Mouse (Mus musculus) limb, embryonic 15.5 days (tissue): ENCODE data around the gene Sirt4. TPM values are rescaled to one million over a fixed set of nuclear protein-coding genes. Genes with fewer than 3 reads are reported as not detected.

Experiments
- ATAC-seq: fragments of 200-750 bp; cut with Nextera tagmentation; 2 replicates; pipeline ENCODE4 v1.8.0; 2017; ENCODE audit warnings: low read depth, moderate TSS enrichment; ENCODE audit not compliant: insufficient number of reproducible peaks, low FRiP score, low TSS enrichment
- H3K27ac ChIP-seq: fragments of 300-500 bp; sonication (generic); 2 replicates; pipeline ENCODE4 v1.5.1; 2015; ENCODE audit warnings: moderate library complexity, mild to moderate bottlenecking, inconsistent platforms
- H3K27me3 ChIP-seq: fragments of 300-500 bp; sonication (generic); 2 replicates; pipeline ENCODE4 v1.6.1; 2015; ENCODE audit warnings: inconsistent platforms
- H3K36me3 ChIP-seq: fragments of 300-500 bp; sonication (generic); 2 replicates; pipeline ENCODE4 v1.6.1; 2015; ENCODE audit warnings: inconsistent platforms
- H3K4me1 ChIP-seq: fragments of 300-500 bp; sonication (generic); 2 replicates; pipeline ENCODE4 v1.6.1; 2015; ENCODE audit warnings: inconsistent platforms
- H3K4me2 ChIP-seq: fragments of 300-500 bp; sonication (generic); 2 replicates; pipeline ENCODE4 v1.6.1; 2015; ENCODE audit warnings: mild to moderate bottlenecking, inconsistent platforms
- H3K4me3 ChIP-seq: fragments of 300-500 bp; sonication (generic); 2 replicates; pipeline ENCODE4 v1.5.1; 2015; ENCODE audit warnings: mild to moderate bottlenecking, inconsistent platforms
- H3K9ac ChIP-seq: fragments of 300-500 bp; sonication (generic); 2 replicates; pipeline ENCODE4 v1.6.1; 2015; ENCODE audit warnings: inconsistent platforms
- H3K9me3 ChIP-seq: fragments of 300-500 bp; sonication (generic); 2 replicates; pipeline ENCODE4 v1.6.1; 2016; ENCODE audit warnings: inconsistent platforms
- WGBS: fragments of 180-500 bp; shearing (Covaris S2); methylation state at CpG from one replicate; pipeline ENCODE4 v1.1.7; 2015; 5-methylcytosine and 5-hydroxymethylcytosine counted together
- polyA plus RNA-seq: library from polyadenylated mRNA; unstranded; fragments of >200 nt; fragmentation: Nextera tagmentation; extraction: Ambion mirVana; gene quantifications from 2 replicates; pipeline ENCODE4 v1.2.1, GENCODE M21; 2015

The Sirt4 gene
- polyA plus RNA-seq, 1 experiment from 2014 or later, result 26.5 TPM

DNA sequence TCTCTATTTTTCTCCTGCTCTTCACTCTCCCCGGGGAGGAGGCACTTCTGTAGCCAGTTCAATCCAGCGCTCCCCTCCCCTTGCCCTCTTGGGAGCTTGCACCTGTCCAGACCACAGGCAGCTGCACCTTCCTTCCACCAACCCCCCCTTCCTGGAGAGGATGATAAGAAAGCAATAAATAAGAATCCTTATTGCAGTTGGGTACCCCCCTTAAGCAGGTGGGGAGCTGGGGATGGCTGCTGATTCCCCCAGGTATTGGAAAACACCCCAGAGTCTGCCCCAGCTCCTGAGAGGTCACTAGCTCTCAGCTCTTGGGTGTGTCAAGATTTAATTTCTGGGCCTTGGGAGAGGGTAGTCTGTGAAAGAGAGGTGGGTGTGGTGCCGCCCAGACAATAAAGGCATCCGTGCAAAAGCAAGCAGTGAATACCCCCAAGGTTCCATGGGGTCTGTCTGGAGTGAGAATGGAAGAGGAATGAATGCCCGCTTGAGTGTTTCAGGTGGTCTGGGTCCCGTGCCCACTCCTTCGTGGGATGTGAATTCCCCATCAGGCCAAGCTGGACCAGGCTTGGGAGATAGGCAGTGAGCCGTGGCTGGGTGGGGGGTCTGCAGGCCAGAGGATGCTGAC is 48.7 kb downstream of the Sirt4 start:
- Histone ChIP-seq H3K4me3 (peak overlapping the region; percentile 36), H3K4me2 (peak overlapping the region; percentile 64), H3K4me1 (peaks cover 59% of the 10 kb centered on the region), H3K27me3 (no peaks in the 10 kb centered on the region), H3K27ac (peak overlapping the region; percentile 84), H3K9ac (peak overlapping the region; percentile 44), H3K9me3 (no peaks in the 10 kb centered on the region), H3K36me3 (peaks cover 17% of the 10 kb centered on the region)
- ATAC-seq, result no peak; the same call in 1 of the 2 replicates
- 20% methylated on average over 8 of the region's 8 CpGs for WGBS

DNA sequence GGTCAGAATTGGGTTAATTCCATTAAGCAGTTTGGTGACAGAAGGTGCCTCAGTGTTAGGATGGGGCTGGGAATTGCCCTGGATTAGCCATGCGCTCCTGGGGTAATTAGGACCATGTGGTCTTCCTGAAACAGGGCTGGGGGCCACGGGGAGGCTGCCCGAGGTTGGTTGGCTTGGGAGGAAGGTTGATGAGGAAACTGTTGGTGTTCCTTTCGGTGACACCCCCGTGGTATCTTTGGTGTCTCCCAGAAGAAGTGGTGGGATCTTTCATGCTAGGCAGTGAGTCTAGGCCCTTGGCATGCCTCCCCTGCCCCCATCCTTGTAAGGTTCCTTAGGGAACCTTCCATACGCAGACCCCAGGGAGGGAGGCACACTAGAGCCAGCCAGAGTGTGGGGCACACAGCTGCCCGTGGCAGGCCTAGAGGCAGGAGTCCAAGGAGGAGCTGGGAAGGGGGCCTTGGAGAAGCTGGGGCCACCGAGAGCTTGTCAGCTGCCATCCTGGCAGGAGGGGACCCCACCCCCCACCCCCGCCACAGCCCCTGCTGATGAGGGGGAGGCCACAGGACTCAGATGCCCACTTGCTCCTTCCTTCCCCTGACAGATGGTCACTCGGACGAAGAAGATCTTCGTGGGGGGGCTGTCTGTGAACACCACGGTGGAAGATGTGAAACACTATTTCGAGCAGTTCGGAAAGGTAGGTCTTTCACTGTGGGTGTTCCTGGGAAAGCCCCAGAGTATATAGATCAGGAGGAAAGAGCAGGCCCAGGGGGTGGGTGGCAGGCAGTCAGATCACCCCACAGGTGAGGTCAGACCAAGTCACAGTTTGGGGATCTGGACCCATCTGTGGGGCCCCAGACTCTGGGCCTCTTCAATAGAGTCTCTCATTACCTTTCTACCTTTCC is 49.4 kb downstream of the Sirt4 start:
- Histone ChIP-seq H3K27ac (no peak overlapping the region; the same call in 1 of the 2 replicates), H3K4me2 (0 out of 2 replicates have a peak overlapping the region, but pooled peaks have one; percentile 64), H3K4me3 (no peak overlapping the region), H3K27me3 (no peaks in the 10 kb centered on the region), H3K9ac (no peak overlapping the region), H3K4me1 (peaks cover 66% of the 10 kb centered on the region), H3K36me3 (peaks cover 16% of the 10 kb centered on the region), H3K9me3 (no peaks in the 10 kb centered on the region)
- 40% methylated on average over 15 of the region's 15 CpGs for WGBS
- no peak for ATAC-seq

DNA sequence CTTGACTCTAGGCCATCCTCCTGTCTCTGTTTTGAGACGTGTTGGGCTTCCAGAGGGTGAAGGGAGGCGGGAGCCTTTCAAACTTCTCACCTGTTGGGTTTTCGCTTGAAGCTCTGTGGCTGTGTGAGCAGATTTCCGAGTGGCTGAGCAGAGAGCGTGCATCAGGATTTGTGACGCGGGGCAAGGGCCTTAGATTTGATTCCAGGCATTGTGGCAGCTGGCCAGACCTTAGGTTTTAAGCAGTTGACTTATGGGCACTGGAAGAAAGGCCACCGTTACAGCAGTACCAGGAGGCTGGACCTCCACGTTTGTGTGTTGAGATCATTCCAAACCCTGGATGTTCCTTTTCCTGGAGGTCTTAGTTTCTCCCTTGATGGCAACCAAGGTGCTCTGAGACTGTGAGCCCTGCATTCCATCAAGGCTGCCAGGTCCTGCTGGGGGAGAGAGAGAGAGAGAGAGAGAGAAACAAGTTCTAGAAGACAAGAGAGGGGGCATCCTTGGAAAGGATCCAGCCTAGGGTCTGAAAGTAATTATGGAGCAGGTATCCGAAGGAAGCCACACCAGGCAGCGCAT is 50.2 kb downstream of the Sirt4 start:
- H3K27ac ChIP-seq, result no peak overlapping the region
- H3K4me2 ChIP-seq, result no peak overlapping the region
- no peaks in the 10 kb centered on the region for H3K27me3 ChIP-seq
- no peak overlapping the region for H3K9ac ChIP-seq
- no peak overlapping the region for H3K4me3 ChIP-seq
- peaks cover 14% of the 10 kb centered on the region for H3K36me3 ChIP-seq
- peaks cover 66% of the 10 kb centered on the region for H3K4me1 ChIP-seq
- 43% methylated on average over 11 of the region's 11 CpGs for WGBS
- ATAC-seq, result no peak
- no peaks in the 10 kb centered on the region for H3K9me3 ChIP-seq

GRCm38 (mm10) chr5:115433191-115433590 is 51.3 kb downstream of the Sirt4 start:
- Histone ChIP-seq H3K9ac (no peak overlapping the region), H3K36me3 (0 out of 2 replicates have a peak, but pooled peaks cover 6% of the 10 kb centered on the region), H3K4me2 (no peak overlapping the region), H3K27me3 (no peaks in the 10 kb centered on the region), H3K9me3 (no peaks in the 10 kb centered on the region), H3K4me3 (no peak overlapping the region), H3K4me1 (peaks cover 70% of the 10 kb centered on the region), H3K27ac (no peak overlapping the region)
- WGBS, result 85% methylated on average over 8 of the region's 8 CpGs
- no peak for ATAC-seq

- no peak overlapping the region for H3K27ac ChIP-seq
- no peak overlapping the region for H3K4me3 ChIP-seq
- WGBS, result 76% methylated on average over 11 of the region's 11 CpGs
- H3K4me1 ChIP-seq, result peaks cover 63% of the 10 kb centered on the region
- H3K9ac ChIP-seq, result no peak overlapping the region
- H3K4me2 ChIP-seq, result no peak overlapping the region
- no peaks in the 10 kb centered on the region for H3K27me3 ChIP-seq
- H3K36me3 ChIP-seq, result 0 out of 2 replicates have a peak, but pooled peaks cover 6% of the 10 kb centered on the region
- ATAC-seq, result no peak
- H3K9me3 ChIP-seq, result no peaks in the 10 kb centered on the region
These were observed 52.1 kb downstream of the Sirt4 start for GRCm38 (mm10) chr5:115432395-115432794.

GRCm38 (mm10) chr5:115431898-115432259 is 52.6 kb downstream of the Sirt4 start:
- Histone ChIP-seq H3K4me3 (0 out of 2 replicates have a peak overlapping the region, but pooled peaks have one; percentile 95), H3K4me1 (peaks cover 58% of the 10 kb centered on the region), H3K9me3 (no peaks in the 10 kb centered on the region), H3K36me3 (0 out of 2 replicates have a peak, but pooled peaks cover 6% of the 10 kb centered on the region), H3K4me2 (peak overlapping the region; percentile 89; the same call in 1 of the 2 replicates), H3K27me3 (no peaks in the 10 kb centered on the region), H3K9ac (no peak overlapping the region), H3K27ac (no peak overlapping the region)
- WGBS, result 52% methylated on average over 7 of the region's 7 CpGs
- ATAC-seq, result no peak

- peak overlapping the region; percentile 95 for H3K4me3 ChIP-seq
These were observed 53.2 kb downstream of the Sirt4 start for GRCm38 (mm10) chr5:115431061-115431897.

DNA sequence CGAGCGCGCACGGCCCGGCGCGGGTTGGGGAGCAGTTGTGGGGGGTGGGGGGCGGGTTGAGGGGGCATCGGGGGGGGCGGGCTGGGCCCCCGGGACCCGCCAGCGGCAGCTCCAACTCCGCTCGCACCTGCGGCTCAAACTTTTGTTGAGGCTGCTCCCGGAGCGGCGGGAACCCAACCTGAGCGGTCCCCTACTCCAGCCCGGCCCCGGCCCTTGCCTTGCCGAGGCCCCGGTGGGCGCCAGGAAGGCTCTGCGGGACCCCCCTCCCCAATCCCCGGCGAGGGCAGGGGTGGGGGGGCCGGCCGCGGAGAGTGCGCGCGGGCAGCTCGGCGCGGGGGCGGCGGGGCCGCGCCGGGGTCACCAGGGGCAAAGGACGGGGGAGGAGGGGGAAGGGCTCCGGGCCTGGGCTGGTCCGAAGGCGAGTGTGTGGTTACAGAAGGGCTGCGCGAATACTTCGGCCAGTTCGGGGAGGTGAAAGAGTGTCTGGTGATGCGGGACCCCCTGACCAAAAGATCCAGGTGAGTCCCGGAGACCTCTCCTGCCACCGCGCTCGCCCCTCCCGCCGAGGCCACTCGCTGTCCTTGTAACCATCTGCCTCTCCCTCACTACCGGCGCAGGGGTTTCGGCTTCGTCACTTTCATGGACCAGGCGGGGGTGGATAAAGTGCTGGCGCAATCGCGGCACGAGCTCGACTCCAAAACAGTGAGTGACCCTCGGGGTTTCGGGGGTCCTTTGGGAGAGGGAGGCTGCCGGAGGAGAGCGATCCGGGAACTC is 54.2 kb downstream of the Sirt4 start:
- Histone ChIP-seq H3K4me3 (peak overlapping the region; percentile 95), H3K4me1 (peaks cover 43% of the 10 kb centered on the region), H3K9ac (peak overlapping the region; percentile 87), H3K9me3 (no peaks in the 10 kb centered on the region), H3K36me3 (0 out of 2 replicates have a peak, but pooled peaks cover 6% of the 10 kb centered on the region), H3K27me3 (no peaks in the 10 kb centered on the region), H3K4me2 (peak overlapping the region; percentile 89), H3K27ac (peak overlapping the region; percentile 74)
- ATAC-seq, result peak; percentile 7; the same call in 1 of the 2 replicates
- under 1% methylated on average over 61 of the region's 73 CpGs for WGBS

More at GRCm38 (mm10) chr5:115431061-115431897, 53.2 kb downstream of the Sirt4 start:
- Histone ChIP-seq H3K9me3 (no peaks in the 10 kb centered on the region), H3K27me3 (no peaks in the 10 kb centered on the region), H3K9ac (peak overlapping the region; percentile 87), H3K4me1 (peaks cover 52% of the 10 kb centered on the region), H3K4me2 (peak overlapping the region; percentile 89), H3K27ac (peak overlapping the region; percentile 74; the same call in 1 of the 2 replicates), H3K36me3 (0 out of 2 replicates have a peak, but pooled peaks cover 6% of the 10 kb centered on the region)
- WGBS, result 17% methylated on average over 14 of the region's 14 CpGs
- ATAC-seq, result no peak

DNA sequence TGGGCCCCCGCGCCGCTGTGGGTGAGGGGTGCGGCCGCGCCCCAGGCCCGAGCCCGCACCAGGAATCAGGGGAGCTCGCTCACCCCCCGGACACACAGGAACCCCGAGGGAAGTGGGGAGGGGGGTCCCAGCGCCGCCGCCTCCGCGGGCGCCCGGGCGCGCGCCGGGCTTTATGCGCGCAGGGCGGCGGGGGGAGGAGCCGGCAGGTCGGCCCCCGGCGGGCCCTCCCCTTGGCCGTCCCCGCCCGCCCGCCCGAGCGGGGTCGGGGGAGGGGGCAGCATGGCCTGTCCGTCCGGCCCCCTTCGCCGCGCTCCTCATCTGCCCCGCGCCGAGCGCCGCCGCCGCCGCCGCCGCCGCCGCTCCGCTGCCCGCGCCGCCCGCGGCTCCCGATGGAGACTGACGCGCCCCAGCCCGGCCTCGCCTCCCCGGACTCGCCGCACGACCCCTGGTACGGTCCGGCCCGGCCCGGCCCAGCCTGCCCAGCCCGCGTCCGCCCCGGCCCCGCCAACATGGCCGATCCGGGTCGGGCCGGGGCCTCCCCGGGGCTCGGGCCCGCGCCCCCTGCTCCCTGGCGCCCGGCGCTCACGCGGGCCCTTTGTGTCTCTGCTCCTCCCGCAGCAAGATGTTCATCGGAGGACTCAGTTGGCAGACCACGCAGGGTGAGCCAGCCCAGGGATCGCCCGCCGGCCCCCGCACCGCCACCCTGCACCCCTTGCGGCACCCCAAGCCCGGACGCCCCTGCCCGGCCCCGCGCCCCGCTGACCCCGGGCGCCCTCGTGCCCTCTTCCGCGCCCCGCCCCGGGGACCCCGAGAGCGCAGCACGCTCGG is 55.0 kb downstream of the Sirt4 start, which contains the start of gene Msi1:
Gene Msi1, plus strand, starts transcription at position 241 of the 828 bp plus-strand sequence.
- peaks cover 35% of the 10 kb centered on the region for H3K4me1 ChIP-seq
- H3K27ac ChIP-seq, result peak within 1 kb of the TSS; percentile 74
- WGBS, result 1% methylated on average over 64 of the region's 117 CpGs
- peak within 1 kb of the TSS; percentile 89 for H3K4me2 ChIP-seq
- H3K9ac ChIP-seq, result peak within 1 kb of the TSS; percentile 87
- peak; percentile 79 for ATAC-seq
- peak within 1 kb of the TSS; percentile 95 for H3K4me3 ChIP-seq
- no peaks in the 10 kb centered on the region for H3K27me3 ChIP-seq
- H3K9me3 ChIP-seq, result no peaks in the 10 kb centered on the region
- H3K36me3 ChIP-seq, result 0 out of 2 replicates have a peak, but pooled peaks cover 6% of the 10 kb centered on the region
